Mouse (Mus musculus): ENCODE measurements around the gene Paqr5. TPM values are rescaled to one million over a fixed set of nuclear protein-coding genes. Genes with fewer than 3 reads are reported as not detected.

Paqr5 gene
- total RNA-seq, 2 experiments from 2014 or later = not detected

GRCm38 (mm10) chr9:61914917-61915300 is 111.7 kb downstream of the Paqr5 start:
- no peak for ATAC-seq (replicated peaks; ENCODE audit: low FRiP score, poor library complexity, severe bottlenecking)

DNA sequence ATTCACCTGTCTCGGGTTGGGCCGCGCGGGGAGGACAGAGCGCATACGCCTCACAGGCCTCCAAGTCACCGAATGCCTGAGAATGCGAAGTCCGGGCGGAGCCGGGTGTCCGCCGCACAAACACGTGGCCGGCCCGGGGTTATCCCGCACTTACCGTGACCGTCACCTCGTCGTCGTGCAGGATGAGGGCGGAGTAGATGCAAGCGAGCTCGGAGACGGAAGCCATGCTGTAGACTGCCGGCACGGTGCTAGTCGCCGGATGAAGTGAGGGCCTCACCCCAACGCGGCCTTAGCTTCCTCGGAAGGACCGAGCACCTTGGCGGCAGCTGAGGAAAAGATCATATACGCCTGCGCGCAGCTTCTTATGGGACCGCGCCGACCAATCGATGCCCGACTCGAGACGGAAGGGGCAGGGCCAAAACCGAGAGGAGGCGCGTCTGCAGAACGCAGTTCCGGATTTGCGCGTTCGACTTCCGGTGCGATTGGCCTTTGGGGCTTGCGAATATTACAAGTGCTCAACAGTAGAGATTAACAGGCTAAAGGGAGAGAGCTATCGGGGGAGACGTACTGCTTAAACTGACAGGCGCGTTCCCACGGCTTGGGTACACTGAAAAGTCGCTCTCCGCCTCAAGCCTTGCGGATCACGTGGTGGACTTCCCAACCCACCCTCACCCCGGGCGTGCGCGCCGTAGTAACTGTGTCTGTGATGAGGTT is 112.3 kb downstream of the Paqr5 start, which contains the start of gene Rplp1:
TSS of gene Rplp1 (minus strand) at position 340 of the 714 bp plus-strand sequence.
- peak; percentile 96 for ATAC-seq (replicated peaks; ENCODE audit: low FRiP score, poor library complexity, severe bottlenecking)

GRCm38 (mm10) chr9:61911300-61912128 is 115.1 kb downstream of the Paqr5 start:
- ATAC-seq (replicated peaks; ENCODE audit: low FRiP score, poor library complexity, severe bottlenecking) = no peak

GRCm38 (mm10) chr9:61910526-61911256 is 116.0 kb downstream of the Paqr5 start:
- ATAC-seq (replicated peaks; ENCODE audit: low FRiP score, poor library complexity, severe bottlenecking) = no peak

- no peak for ATAC-seq (replicated peaks; ENCODE audit: low FRiP score, poor library complexity, severe bottlenecking)
Measured at GRCm38 (mm10) chr9:61909633-61910032, 117.0 kb downstream of the Paqr5 start.

GRCm38 (mm10) chr9:61908832-61909407 is 117.7 kb downstream of the Paqr5 start:
- ATAC-seq (replicated peaks; ENCODE audit: low FRiP score, poor library complexity, severe bottlenecking) = no peak

DNA sequence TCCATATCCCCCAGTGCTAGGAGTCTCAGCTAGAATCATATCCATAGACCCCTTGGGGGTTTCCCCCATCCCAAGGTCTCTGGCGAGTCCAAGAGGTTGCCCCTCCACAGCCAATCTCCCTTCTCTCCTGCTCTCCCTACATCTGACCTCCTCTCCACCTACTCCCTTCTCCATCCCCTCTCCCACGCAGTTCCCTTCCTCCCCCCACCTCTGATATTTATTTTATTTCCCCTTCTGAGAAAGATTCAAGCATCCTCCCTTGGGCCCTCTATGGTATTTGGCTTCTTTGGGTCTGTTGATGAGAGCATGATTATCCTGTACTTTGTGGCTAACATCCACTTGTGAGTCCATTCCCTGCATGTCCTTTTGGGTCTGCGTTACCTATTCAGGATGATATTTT is 118.3 kb downstream of the Paqr5 start:
- no peak for ATAC-seq (replicated peaks; ENCODE audit: low FRiP score, poor library complexity, severe bottlenecking)

GRCm38 (mm10) chr9:61907621-61908295 is 118.9 kb downstream of the Paqr5 start:
- no peak for ATAC-seq (replicated peaks; ENCODE audit: low FRiP score, poor library complexity, severe bottlenecking)

- peak; percentile 80 for ATAC-seq (replicated peaks; ENCODE audit: low FRiP score, poor library complexity, severe bottlenecking)
Measured at GRCm38 (mm10) chr9:61906912-61907311, 119.7 kb downstream of the Paqr5 start.

- ATAC-seq (replicated peaks; ENCODE audit: low FRiP score, poor library complexity, severe bottlenecking) = no peak
Measured at GRCm38 (mm10) chr9:61905576-61905975, 121.1 kb downstream of the Paqr5 start.

GRCm38 (mm10) chr9:61904201-61904600 is 122.5 kb downstream of the Paqr5 start:
- ATAC-seq (replicated peaks; ENCODE audit: low FRiP score, poor library complexity, severe bottlenecking) = no peak

Other genes starting within 250 kb of the Paqr5 start
- 1,048 and 1,068 TPM in 2 replicates for gene Rplp1, start 112.3 kb downstream of the Paqr5 start, total RNA-seq (2015; ENCODE audit: low replicate concordance)
- 1,077 and 1,422 TPM in 2 replicates for gene Rplp1, start 112.3 kb downstream of the Paqr5 start, total RNA-seq (2017; ENCODE audit: low replicate concordance)
- 601 and 611 TPM in 2 replicates for gene Kif23, start 80.1 kb downstream of the Paqr5 start, total RNA-seq (2015; ENCODE audit: low replicate concordance)
- gene Kif23, start 80.1 kb downstream of the Paqr5 start, total RNA-seq (2017; ENCODE audit: low replicate concordance) = 1,112 and 1,280 TPM in 2 replicates
- 0.42 and 0.72 TPM in 2 replicates for gene Glce, start 95.8 kb upstream of the Paqr5 start, total RNA-seq (2015; ENCODE audit: low replicate concordance)
- gene Glce, start 95.8 kb upstream of the Paqr5 start, total RNA-seq (2017; ENCODE audit: low replicate concordance) = 0.08 and 2.1 TPM in 2 replicates